Mouse (Mus musculus) heart, postnatal 0 days (tissue): Measurements from ENCODE around the gene Clec4a4. TPM values are rescaled to one million over a fixed set of nuclear protein-coding genes. Genes with fewer than 3 reads are reported as not detected.

Experiments used
- ATAC-seq: fragments of 200-750 bp; cut with Nextera tagmentation; 2 replicates; pipeline ENCODE4 v1.8.0; 2017; ENCODE audit warnings: low read depth, moderate number of reproducible peaks, moderate library complexity; ENCODE audit not compliant: insufficient read depth
- DNase-seq: peaks from one replicate; pipeline ENCODE4 v3.0.0-alpha.2; 2016; ENCODE audit warnings: low spot score
- H3K27ac ChIP-seq: fragments of 300-500 bp; sonication (generic); 2 replicates; pipeline ENCODE4 v1.5.1; 2014; ENCODE audit warnings: low read depth, mild to moderate bottlenecking
- H3K27me3 ChIP-seq: fragments of 300-500 bp; sonication (generic); 2 replicates; pipeline ENCODE4 v1.6.1; 2014; ENCODE audit warnings: low read length, mixed read lengths; ENCODE audit not compliant: control insufficient read depth, insufficient read depth
- H3K36me3 ChIP-seq: fragments of 300-500 bp; sonication (generic); replicated peaks from 2 replicates; pipeline ENCODE4 v1.6.1; 2014; ENCODE audit warnings: low read length, mixed read lengths; ENCODE audit not compliant: control insufficient read depth, insufficient read depth
- H3K4me1 ChIP-seq: fragments of 300-500 bp; sonication (generic); 2 replicates; pipeline ENCODE4 v1.6.1; 2014; ENCODE audit warnings: antibody characterized with exemption; ENCODE audit not compliant: control insufficient read depth, insufficient read depth
- H3K4me2 ChIP-seq: fragments of 300-500 bp; sonication (generic); 2 replicates; pipeline ENCODE4 v1.6.1; 2014; ENCODE audit warnings: low read depth, mild to moderate bottlenecking, low read length, moderate library complexity
- H3K4me3 ChIP-seq: fragments of 300-500 bp; sonication (generic); 2 replicates; pipeline ENCODE4 v1.5.1; 2014; ENCODE audit warnings: low read depth, low read length
- H3K9ac ChIP-seq: fragments of 300-500 bp; sonication (generic); replicated peaks from 2 replicates; pipeline ENCODE4 v1.6.1; 2014; ENCODE audit warnings: low read depth, low read length, mixed read lengths
- H3K9me3 ChIP-seq: fragments of 300-500 bp; sonication (generic); replicated peaks from 2 replicates; pipeline ENCODE4 v1.6.1; 2016; ENCODE audit warnings: low read length; ENCODE audit not compliant: control insufficient read depth
- CTCF ChIP-seq: IDR thresholded peaks from 2 replicates; pipeline ENCODE4 v1.5.1; 2016; ENCODE audit warnings: antibody characterized with exemption, control low read depth, low read depth
- EP300 ChIP-seq: IDR thresholded peaks from 2 replicates; pipeline ENCODE4 v1.6.1; 2016; ENCODE audit warnings: antibody characterized with exemption, low read depth
- WGBS: fragments of 180-500 bp; shearing (Covaris S2); extraction: QIAGEN DNeasy Blood & Tissue Kit; methylation state at CpG from one replicate; pipeline ENCODE4 v1.1.7; 2014; 5-methylcytosine and 5-hydroxymethylcytosine counted together
- polyA plus RNA-seq: library from polyadenylated mRNA; unstranded; fragments of >200 nt; fragmentation: Nextera tagmentation; extraction: Ambion mirVana; gene quantifications from 2 replicates; pipeline ENCODE4 v1.2.1, GENCODE M21; 2015
- total RNA-seq: library from RNA; depleted of rRNA; stranded (reverse); fragments of >200 nt; gene quantifications from 2 replicates; pipeline ENCODE4 v1.2.3, GENCODE M21; 2014; ENCODE audit warnings: low replicate concordance; rRNA removed

Gene Clec4a4
- total and polyA plus RNA-seq, 2 experiments from 2014 or later, result not detected

GRCm38 (mm10) chr6:123005591-123005990 is 15.4 kb downstream of the Clec4a4 start:
- Histone ChIP-seq H3K9ac (no peak overlapping the region), H3K27me3 (no peaks in the 10 kb centered on the region), H3K36me3 (no peaks in the 10 kb centered on the region), H3K4me3 (no peak overlapping the region), H3K9me3 (no peaks in the 10 kb centered on the region), H3K4me1 (no peaks in the 10 kb centered on the region), H3K27ac (no peak overlapping the region), H3K4me2 (no peak overlapping the region)
- WGBS, result 45% methylated on average over 1 of the region's 1 CpGs
- TF ChIP-seq EP300 (no peak), CTCF (no peak)
- DNase-seq (no peak), ATAC-seq (no peak)

DNA sequence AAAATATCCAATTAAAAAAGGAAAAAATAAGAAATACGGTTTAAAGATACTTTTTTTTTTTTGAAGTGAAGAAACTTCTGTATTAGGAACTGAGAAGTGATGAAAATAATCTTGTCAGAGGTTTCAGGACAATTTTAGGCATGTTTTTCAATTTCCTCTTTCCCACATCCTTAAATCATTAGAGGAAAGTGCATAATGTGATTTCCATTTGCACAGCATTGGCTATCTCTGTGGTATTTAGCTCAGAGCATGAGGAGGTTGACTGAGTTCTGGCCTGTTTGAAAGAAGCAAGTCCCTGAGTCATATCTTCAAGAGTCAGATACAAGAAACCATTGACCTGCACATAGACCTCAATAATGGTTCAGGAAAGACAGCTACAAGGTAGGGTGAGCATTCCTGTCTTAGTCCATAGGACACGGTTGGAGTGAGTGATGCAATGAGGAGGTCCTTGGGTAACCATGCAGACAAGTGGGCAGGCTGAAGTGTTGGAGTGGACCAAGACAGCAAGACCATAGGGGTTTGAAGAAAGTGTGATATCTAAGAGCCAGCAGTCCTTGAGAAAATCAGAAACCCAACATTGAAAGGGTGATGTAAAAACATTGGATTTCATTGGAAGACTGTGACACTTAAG is 59.7 kb downstream of the Clec4a4 start, which contains the start of gene Clec4b1:
Gene Clec4b1, plus strand, starts transcription at position 221 of the 631 bp plus-strand sequence.
- H3K4me3 ChIP-seq, result no peak within 1 kb of the TSS
- H3K9ac ChIP-seq, result no peak within 1 kb of the TSS
- 64% methylated on average over 2 of the region's 2 CpGs for WGBS
- TF ChIP-seq CTCF (no peak), EP300 (no peak)
- DNase-seq (no peak), ATAC-seq (no peak)
- no peaks in the 10 kb centered on the region for H3K4me1 ChIP-seq
- H3K27ac ChIP-seq, result no peak within 1 kb of the TSS
- H3K27me3 ChIP-seq, result no peaks in the 10 kb centered on the region
- H3K9me3 ChIP-seq, result peaks cover 9% of the 10 kb centered on the region; the same call in 1 of the 2 replicates
- H3K4me2 ChIP-seq, result no peak within 1 kb of the TSS
- no peaks in the 10 kb centered on the region for H3K36me3 ChIP-seq

Other genes starting within 250 kb of the Clec4a4 start
- gene Slc2a3, start 188.7 kb upstream of the Clec4a4 start, total RNA-seq, result 21.4 and 21.6 TPM in 2 replicates
- gene Slc2a3, start 188.7 kb upstream of the Clec4a4 start, polyA plus RNA-seq, result 1.7 and 1.8 TPM in 2 replicates
- gene Foxj2, start 170.5 kb upstream of the Clec4a4 start, total RNA-seq, result 17.8 TPM in 2 replicates
- 4.4 and 4.5 TPM in 2 replicates for gene Foxj2, start 170.5 kb upstream of the Clec4a4 start, polyA plus RNA-seq
- 0.46 and 2.9 TPM in 2 replicates for gene C3ar1, start 134.2 kb upstream of the Clec4a4 start, total RNA-seq
- 2.3 and 2.4 TPM in 2 replicates for gene C3ar1, start 134.2 kb upstream of the Clec4a4 start, polyA plus RNA-seq
- gene Necap1, start 115.9 kb upstream of the Clec4a4 start, total RNA-seq, result 37.7 and 40.3 TPM in 2 replicates
- gene Necap1, start 115.9 kb upstream of the Clec4a4 start, polyA plus RNA-seq, result 35.9 and 37.0 TPM in 2 replicates
- gene Clec4a1, start 68.5 kb upstream of the Clec4a4 start, total RNA-seq, result 0.54 TPM in 1 of 2 replicates, not detected in the other
- gene Clec4a1, start 68.5 kb upstream of the Clec4a4 start, polyA plus RNA-seq, result 1.8 and 2.0 TPM in 2 replicates
- 1.3 and 2.7 TPM in 2 replicates for gene Clec4a3, start 37.9 kb upstream of the Clec4a4 start, total RNA-seq
- 2.5 and 3.4 TPM in 2 replicates for gene Clec4a3, start 37.9 kb upstream of the Clec4a4 start, polyA plus RNA-seq
- gene Clec4b1, start 59.6 kb downstream of the Clec4a4 start, total RNA-seq, result not detected in 2 replicates
- not detected in 2 replicates for gene Clec4b1, start 59.6 kb downstream of the Clec4a4 start, polyA plus RNA-seq
- gene Clec4a2, start 116.1 kb downstream of the Clec4a4 start, total RNA-seq, result 0.35 and 0.38 TPM in 2 replicates
- gene Clec4a2, start 116.1 kb downstream of the Clec4a4 start, polyA plus RNA-seq, result 2.6 and 2.7 TPM in 2 replicates
- gene Clec4b2, start 182.5 kb downstream of the Clec4a4 start, total RNA-seq, result not detected in 2 replicates
- gene Clec4b2, start 182.5 kb downstream of the Clec4a4 start, polyA plus RNA-seq, result not detected in 2 replicates
- gene Clec4n, start 239.5 kb downstream of the Clec4a4 start, total RNA-seq, result 4.8 TPM in 1 of 2 replicates, not detected in the other
- gene Clec4n, start 239.5 kb downstream of the Clec4a4 start, polyA plus RNA-seq, result 3.4 and 3.5 TPM in 2 replicates